Mouse (Mus musculus) lung, adult 18-20 months (tissue): ENCODE data around the gene Tmem190.

Experiments
- DNase-seq, 2 experiments: peaks; one replicate each; pipeline ENCODE4 v3.0.0; 2022; ENCODE audit warnings: mixed read lengths in 2 of 2

The Tmem190 gene

GRCm38 (mm10) chr7:4782759-4783158 lies at the start of gene Tmem190, which contains the start of gene Il11:
Gene Tmem190 (plus strand): TSS chr7:4782937.
Gene Il11 (minus strand): TSS chr7:4782859.
- DNase-seq, result no peak

- DNase-seq, result no peak
Observed at GRCm38 (mm10) chr7:4732968-4733392, 49.8 kb upstream of the Tmem190 start.

- DNase-seq, result no peak
Observed at GRCm38 (mm10) chr7:4739041-4739543, 43.6 kb upstream of the Tmem190 start.

- DNase-seq, result peak; percentile 100
Observed at GRCm38 (mm10) chr7:4739544-4740275, 43.0 kb upstream of the Tmem190 start, which contains the start of gene Kmt5c. Gene Kmt5c (plus strand): TSS chr7:4740115.

- DNase-seq, result peak in 1 of 2 experiments; percentile 18
Observed at GRCm38 (mm10) chr7:4740309-4740727, 42.4 kb upstream of the Tmem190 start.

- DNase-seq, result peak; percentile 71 to 77
Observed at GRCm38 (mm10) chr7:4741151-4741550, 41.6 kb upstream of the Tmem190 start.

- DNase-seq, result no peak
Observed at GRCm38 (mm10) chr7:4741672-4742481, 40.9 kb upstream of the Tmem190 start.

- no peak for DNase-seq
Observed at GRCm38 (mm10) chr7:4742482-4742819, 40.3 kb upstream of the Tmem190 start.

- DNase-seq, result peak in 1 of 2 experiments; percentile 49
Observed at GRCm38 (mm10) chr7:4743354-4743753, 39.4 kb upstream of the Tmem190 start.

- no peak for DNase-seq
Observed at GRCm38 (mm10) chr7:4744886-4745285, 37.9 kb upstream of the Tmem190 start.

GRCm38 (mm10) chr7:4746326-4746980 lies 36.3 kb upstream of the Tmem190 start:
- DNase-seq, result no peak

- DNase-seq, result no peak
Observed at GRCm38 (mm10) chr7:4747156-4747899, 35.4 kb upstream of the Tmem190 start.

- no peak for DNase-seq
Observed at GRCm38 (mm10) chr7:4748321-4748720, 34.4 kb upstream of the Tmem190 start.

- DNase-seq, result no peak
Observed at GRCm38 (mm10) chr7:4749169-4749568, 33.6 kb upstream of the Tmem190 start.

- DNase-seq, result peak; percentile 30 to 48
Observed at GRCm38 (mm10) chr7:4751971-4752820, 30.5 kb upstream of the Tmem190 start.

- DNase-seq, result peak; percentile 82 to 86
Observed at GRCm38 (mm10) chr7:4752821-4753570, 29.7 kb upstream of the Tmem190 start, which contains the start of gene Cox6b2. Gene Cox6b2 (minus strand): TSS chr7:4753094.

GRCm38 (mm10) chr7:4759670-4760069 lies 23.1 kb upstream of the Tmem190 start:
- peak in 1 of 2 experiments; percentile 27 for DNase-seq

GRCm38 (mm10) chr7:4764946-4765710 lies 17.6 kb upstream of the Tmem190 start:
- DNase-seq, result no peak

- DNase-seq, result no peak
Observed at GRCm38 (mm10) chr7:4771202-4771601, 11.5 kb upstream of the Tmem190 start, which contains the start of gene Fam71e2. Gene Fam71e2 (minus strand): TSS chr7:4771302.

- no peak for DNase-seq
Observed at GRCm38 (mm10) chr7:4776131-4776530, 6.6 kb upstream of the Tmem190 start.
